Mouse (Mus musculus) erythroblast, embryonic 14.5 days (primary cell): Measurements from ENCODE around the gene Hoxb13.

Experiments
- GATA1 ChIP-seq: IDR thresholded peaks from 2 replicates; pipeline ENCODE4 v1.6.1; 2012; ENCODE audit warnings: low read length, inconsistent platforms, mixed read lengths
- TAL1 ChIP-seq: IDR thresholded peaks from 3 replicates; pipeline ENCODE4 v1.6.1; 2012; ENCODE audit warnings: low read length, inconsistent platforms, mixed read lengths

GRCm38 (mm10) chr11:96178911-96179503 lies 15.1 kb upstream of the Hoxb13 start:
- no peak for TF ChIP-seq GATA1
- TF ChIP-seq TAL1 = no peak
